Mouse (Mus musculus) brain, embryonic 14.5 days (tissue): ENCODE results near the gene Riok1.

Experiments used
- CTCF ChIP-seq: fragments of 200-500 bp; IDR thresholded peaks from 2 replicates; pipeline ENCODE4 v1.5.1; 2012; ENCODE audit warnings: inconsistent platforms, mild to moderate bottlenecking, moderate library complexity, borderline replicate concordance; ENCODE audit not compliant: insufficient read depth, insufficient read length; ENCODE audit errors: extremely low read depth
- POLR2A ChIP-seq: fragments of 200-500 bp; IDR thresholded peaks from 2 replicates; pipeline ENCODE4 v1.6.1; 2012; ENCODE audit warnings: mild to moderate bottlenecking, inconsistent platforms, borderline replicate concordance; ENCODE audit not compliant: poor library complexity, insufficient read depth, insufficient read length, severe bottlenecking; ENCODE audit errors: extremely low read depth

- TF ChIP-seq CTCF, result no peak
- TF ChIP-seq POLR2A, result no peak
Measured at GRCm38 (mm10) chr13:37989701-37990100, 47.1 kb upstream of the Riok1 start.
